Mouse (Mus musculus) small intestine, adult 2 months (tissue): ENCODE measurements around the gene Actg1. TPM values are rescaled to one million over a fixed set of nuclear protein-coding genes. Genes with fewer than 3 reads are reported as not detected.

ENCODE experiments used
- H3K27ac ChIP-seq: fragments of 200-500 bp; 2 replicates; pipeline ENCODE4 v1.5.1; 2012; ENCODE audit warnings: low read depth, low read length, control low read depth, inconsistent platforms; ENCODE audit not compliant: insufficient read depth
- H3K27me3 ChIP-seq: fragments of 200-500 bp; 2 replicates; pipeline ENCODE4 v1.6.1; 2012; ENCODE audit warnings: mild to moderate bottlenecking, moderate library complexity, low read length, inconsistent platforms; ENCODE audit not compliant: control insufficient read depth, insufficient read depth
- H3K36me3 ChIP-seq: fragments of 200-500 bp; 2 replicates; pipeline ENCODE4 v1.6.1; 2012; ENCODE audit warnings: mild to moderate bottlenecking, low read length, control low read depth, inconsistent platforms; ENCODE audit not compliant: control insufficient read depth, insufficient read depth
- H3K4me1 ChIP-seq: fragments of 200-500 bp; 2 replicates; pipeline ENCODE4 v1.6.1; 2012; ENCODE audit warnings: low read length, inconsistent platforms, mixed read lengths; ENCODE audit not compliant: control insufficient read depth, insufficient read depth, insufficient read length
- H3K4me3 ChIP-seq: fragments of 200-500 bp; 2 replicates; pipeline ENCODE4 v1.5.1; 2012; ENCODE audit warnings: low read depth, mild to moderate bottlenecking, control low read depth, inconsistent platforms, low read length, moderate library complexity
- CTCF ChIP-seq: fragments of 200-500 bp; IDR thresholded peaks from 2 replicates; pipeline ENCODE4 v1.5.1; 2012; ENCODE audit warnings: low read depth, mild to moderate bottlenecking, control low read depth, inconsistent platforms, low read length, moderate library complexity, mixed read lengths; ENCODE audit not compliant: insufficient replicate concordance, insufficient read length; ENCODE audit errors: extremely low read depth
- POLR2A ChIP-seq: fragments of 200-500 bp; IDR thresholded peaks from 2 replicates; pipeline ENCODE4 v1.6.1; 2012; ENCODE audit warnings: low read depth, mild to moderate bottlenecking, control low read depth, inconsistent platforms, low read length, moderate library complexity
- WGBS: fragments of 180-500 bp; shearing (Covaris S2); methylation state at CpG from one replicate; pipeline ENCODE4 v1.1.7; 2018; 5-methylcytosine and 5-hydroxymethylcytosine counted together
- polyA plus RNA-seq: library from polyadenylated mRNA; depleted of rRNA; stranded (reverse); fragments of >200 nt; gene quantifications from 2 replicates; pipeline ENCODE4 v1.2.3, GENCODE M21; 2012

Actg1 gene
- polyA plus RNA-seq, 1 experiment = 1,318 TPM

DNA sequence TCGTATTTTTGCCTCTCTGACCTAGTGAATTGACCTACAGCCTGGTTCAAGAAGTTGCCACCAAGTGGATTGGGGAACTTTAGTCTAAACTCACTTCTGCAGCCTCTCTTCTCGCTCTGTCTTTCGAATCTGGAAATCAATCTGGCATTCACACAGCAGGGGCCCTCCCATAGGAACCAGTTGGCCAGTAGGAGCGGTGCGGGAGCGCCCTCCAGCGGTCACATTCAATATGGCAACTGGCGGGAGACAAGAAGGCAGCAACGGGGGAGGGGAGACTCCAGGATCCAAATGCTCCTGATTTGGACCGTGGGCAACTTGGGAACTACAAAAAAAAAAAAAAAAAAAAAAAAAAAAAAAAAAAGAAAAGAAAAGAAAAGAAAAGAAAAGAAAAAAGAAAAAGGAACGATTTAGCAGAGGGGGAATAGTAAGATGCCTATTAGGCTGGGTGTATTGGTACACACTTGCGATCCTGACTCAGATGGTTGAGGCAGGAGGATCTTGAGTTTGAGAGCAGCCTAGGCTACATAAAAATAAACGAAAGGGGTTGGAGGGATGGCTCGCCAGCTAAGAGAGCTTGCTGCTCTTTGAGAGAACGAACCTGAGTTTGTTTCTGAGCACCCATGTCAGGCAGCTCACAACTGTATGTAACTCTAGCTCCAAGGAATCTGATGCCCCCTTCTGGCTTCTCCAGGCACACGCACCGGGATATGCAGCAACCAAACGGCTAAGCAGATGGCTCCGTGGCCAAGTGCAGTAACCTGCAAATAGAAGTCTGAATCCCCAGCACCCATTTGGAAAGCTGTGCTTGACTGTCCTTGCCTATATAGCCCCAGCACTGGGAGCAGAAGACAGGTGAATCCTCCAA lies 40.5 kb downstream of the Actg1 start:
- Histone ChIP-seq H3K4me3 (no peak overlapping the region), H3K27ac (no peak overlapping the region), H3K27me3 (peaks cover 2% of the 10 kb centered on the region; the same call in 1 of the 2 replicates), H3K4me1 (peaks cover 13% of the 10 kb centered on the region), H3K36me3 (no peaks in the 10 kb centered on the region)
- WGBS = 6% methylated on average over 19 of the region's 19 CpGs
- TF ChIP-seq CTCF = peak; percentile 94
- no peak for TF ChIP-seq POLR2A

DNA sequence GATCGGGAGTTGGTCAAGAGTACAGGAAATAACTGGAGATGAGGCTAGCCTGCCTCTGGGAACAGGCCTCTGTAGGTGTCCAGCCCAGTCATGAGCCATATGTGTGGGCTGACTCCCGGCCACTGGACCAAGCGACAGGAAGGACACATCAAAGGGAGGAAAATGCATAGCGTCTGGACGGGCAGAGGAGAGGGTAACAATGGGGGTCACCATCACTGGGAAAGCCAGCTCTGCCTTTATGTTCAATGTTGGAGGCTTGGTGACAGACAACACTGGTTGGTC lies 41.3 kb downstream of the Actg1 start:
- 65% methylated on average over 5 of the region's 5 CpGs for WGBS
- Histone ChIP-seq H3K36me3 (no peaks in the 10 kb centered on the region), H3K4me3 (no peak overlapping the region), H3K4me1 (peaks cover 13% of the 10 kb centered on the region), H3K27ac (no peak overlapping the region), H3K27me3 (peaks cover 2% of the 10 kb centered on the region; the same call in 1 of the 2 replicates)
- no peak for TF ChIP-seq POLR2A
- no peak for TF ChIP-seq CTCF

DNA sequence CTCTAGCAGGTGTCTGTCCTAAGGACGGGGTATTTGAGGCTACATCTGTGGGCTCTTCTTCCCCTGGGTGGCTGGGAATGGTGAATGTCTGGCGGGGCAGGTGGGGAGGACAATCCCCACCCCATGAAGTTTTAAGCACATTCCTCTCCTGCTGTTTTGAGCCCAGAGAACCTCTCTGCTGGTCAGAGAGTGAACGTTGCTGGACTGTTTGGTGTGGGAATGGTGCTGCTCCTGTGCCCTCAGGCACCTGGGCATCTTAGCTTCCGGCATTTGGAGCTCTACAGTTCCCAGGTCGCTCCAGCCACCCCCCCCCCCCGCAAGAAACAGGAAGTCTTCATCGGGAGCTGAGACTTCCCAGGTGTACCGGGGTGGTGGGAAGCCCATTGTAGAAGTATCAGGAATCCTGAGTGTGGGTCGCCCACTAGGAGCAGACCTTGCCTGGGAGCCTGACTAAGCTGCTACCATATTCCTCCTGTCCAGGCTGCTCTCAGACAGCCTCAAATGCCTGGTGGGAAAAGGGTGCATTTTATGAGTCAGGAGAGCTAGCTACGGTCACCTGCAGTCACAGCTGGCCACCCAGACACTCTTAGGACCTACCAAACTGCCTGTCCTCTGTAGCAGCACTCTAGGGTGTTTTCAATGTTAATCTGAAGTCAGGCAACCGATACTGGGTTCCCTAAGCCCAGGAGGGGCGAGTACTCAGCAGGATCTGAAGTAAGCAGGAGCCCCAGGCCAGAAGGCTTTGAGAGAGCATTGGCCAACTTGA lies 41.8 kb downstream of the Actg1 start:
- Histone ChIP-seq H3K4me3 (no peak overlapping the region), H3K27me3 (peaks cover 2% of the 10 kb centered on the region; the same call in 1 of the 2 replicates), H3K36me3 (no peaks in the 10 kb centered on the region), H3K27ac (no peak overlapping the region), H3K4me1 (peaks cover 13% of the 10 kb centered on the region)
- whole genome bisulfite sequencing = 90% methylated on average over 12 of the region's 12 CpGs
- TF ChIP-seq CTCF (no peak), POLR2A (no peak)

DNA sequence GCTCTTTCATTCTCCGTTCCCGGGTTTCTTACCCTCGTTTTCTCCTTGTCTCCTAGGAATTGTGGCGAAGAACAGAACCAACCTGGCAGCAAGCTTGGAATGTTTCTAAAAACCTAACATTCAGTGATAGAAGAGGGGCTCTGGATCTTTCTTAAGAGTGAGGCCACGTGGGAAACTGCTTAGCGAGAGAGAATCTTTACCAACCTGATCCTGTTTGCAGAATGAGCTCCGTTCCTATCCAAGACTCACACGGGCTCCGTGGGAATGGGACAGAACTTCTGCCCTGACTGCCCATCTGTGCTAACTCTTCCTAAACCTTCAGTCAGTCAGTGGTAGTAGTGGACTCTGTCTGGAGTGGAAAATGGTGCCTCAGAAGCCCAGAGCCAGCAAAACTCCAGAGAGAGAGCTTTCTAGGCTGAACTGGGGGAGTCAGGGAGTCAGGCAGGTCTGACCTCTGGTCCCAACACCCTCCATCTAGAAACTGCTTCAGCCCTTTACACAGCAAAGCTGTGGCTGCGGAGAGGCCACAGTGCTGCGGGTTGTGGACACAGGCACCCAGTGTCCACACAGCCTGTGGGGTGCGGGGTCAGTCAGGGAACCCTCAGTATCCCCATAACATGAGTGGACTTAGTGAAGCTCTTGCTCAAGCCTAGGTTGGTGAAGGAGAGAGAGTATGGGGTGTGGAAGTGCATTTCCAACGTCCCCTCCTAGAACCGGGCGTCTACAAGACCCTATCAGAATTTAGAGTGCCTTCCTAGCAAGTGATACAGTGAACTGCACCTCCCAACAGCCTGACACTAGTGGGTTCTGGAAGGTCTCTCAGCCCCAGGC lies 42.6 kb downstream of the Actg1 start:
- H3K27me3 ChIP-seq = peaks cover 2% of the 10 kb centered on the region; the same call in 1 of the 2 replicates
- no peak overlapping the region for H3K27ac ChIP-seq
- no peaks in the 10 kb centered on the region for H3K36me3 ChIP-seq
- TF ChIP-seq POLR2A (no peak), CTCF (no peak)
- H3K4me1 ChIP-seq = peaks cover 10% of the 10 kb centered on the region
- peak overlapping the region; percentile 69 for H3K4me3 ChIP-seq
- WGBS = 30% methylated on average over 15 of the region's 15 CpGs

DNA sequence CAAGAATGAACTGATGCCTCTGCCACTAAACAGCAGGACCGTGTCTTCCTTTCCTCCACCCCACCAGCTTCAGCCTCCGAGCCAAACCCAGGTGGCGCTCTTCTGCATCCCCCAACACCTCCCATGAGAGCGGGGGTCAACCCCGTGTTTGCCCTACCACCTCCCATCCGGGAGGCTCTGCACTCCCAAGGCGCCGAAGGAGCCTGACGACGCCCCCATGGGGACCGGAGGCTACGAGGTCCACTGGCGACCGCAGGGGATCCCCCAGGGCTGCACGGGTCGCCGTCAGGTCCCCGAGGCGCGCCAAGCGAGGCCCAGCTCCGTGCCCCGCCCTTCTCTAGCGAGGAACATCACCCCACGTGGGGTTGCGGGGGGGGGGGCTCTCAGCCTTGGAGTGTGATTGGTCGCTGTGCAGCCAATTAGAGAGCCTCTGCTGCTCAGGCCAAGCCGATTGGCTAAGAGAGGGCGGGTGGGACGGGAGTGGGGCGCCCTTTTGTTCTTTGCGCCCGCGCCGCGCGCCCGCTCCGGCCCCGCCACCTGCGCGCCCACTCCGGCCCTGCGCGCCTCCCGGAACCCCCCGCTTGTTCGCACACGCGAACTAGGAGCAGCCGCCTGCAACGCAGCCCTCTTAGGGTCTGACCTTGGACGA lies 43.3 kb downstream of the Actg1 start:
- Histone ChIP-seq H3K27ac (no peak overlapping the region), H3K27me3 (peaks cover 2% of the 10 kb centered on the region; the same call in 1 of the 2 replicates), H3K4me1 (peaks cover 8% of the 10 kb centered on the region), H3K36me3 (no peaks in the 10 kb centered on the region), H3K4me3 (peak overlapping the region; percentile 69)
- TF ChIP-seq CTCF (peak; percentile 39; the same call in 1 of the 2 replicates), POLR2A (no peak)
- under 1% methylated on average over 51 of the region's 53 CpGs for WGBS

DNA sequence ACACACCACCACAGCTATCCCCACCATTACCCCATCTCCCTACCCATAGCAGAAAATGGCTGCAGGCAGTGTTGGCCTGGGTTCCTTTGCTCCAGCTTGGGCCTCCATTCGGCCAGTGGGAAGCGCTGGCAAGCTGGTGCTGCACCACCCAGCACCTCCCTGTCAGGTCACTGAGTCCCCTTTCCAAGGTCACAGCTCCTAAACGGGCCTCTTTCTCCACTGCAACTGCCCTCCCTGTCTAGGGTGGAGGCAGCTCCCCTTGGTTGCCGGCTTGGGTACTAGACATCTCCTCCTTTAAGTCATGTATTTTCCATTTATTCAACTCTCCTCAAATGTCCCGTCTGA lies 44.0 kb downstream of the Actg1 start:
- Histone ChIP-seq H3K27me3 (peaks cover 2% of the 10 kb centered on the region; the same call in 1 of the 2 replicates), H3K4me3 (no peak overlapping the region), H3K27ac (no peak overlapping the region), H3K4me1 (peaks cover 8% of the 10 kb centered on the region), H3K36me3 (no peaks in the 10 kb centered on the region)
- TF ChIP-seq CTCF = no peak
- no peak for TF ChIP-seq POLR2A
- 51% methylated on average over 5 of the region's 5 CpGs for WGBS
